Mouse (Mus musculus) urinary bladder, postnatal 0 days (tissue): Measurements from ENCODE around the gene Slc50a1. TPM values are rescaled to one million over a fixed set of nuclear protein-coding genes. Genes with fewer than 3 reads are reported as not detected.

Experiments
- microRNA counts: library from miRNA; unstranded; fragments of <30 nt; microRNA quantifications from one replicate; lab custom pipeline; 2016
- microRNA-seq: library from miRNA; unstranded; fragments of <30 nt; microRNA quantifications from one replicate; pipeline ENCODE4, GENCODE M21; 2016
- polyA plus RNA-seq: library from polyadenylated mRNA; unstranded; fragments of >200 nt; fragmentation: Nextera tagmentation; extraction: Ambion mirVana; gene quantifications from 2 replicates; pipeline ENCODE4 v1.2.1, GENCODE M21; 2015

Slc50a1 gene
- 90.2 and 94.4 TPM in 2 replicates for polyA plus RNA-seq

DNA sequence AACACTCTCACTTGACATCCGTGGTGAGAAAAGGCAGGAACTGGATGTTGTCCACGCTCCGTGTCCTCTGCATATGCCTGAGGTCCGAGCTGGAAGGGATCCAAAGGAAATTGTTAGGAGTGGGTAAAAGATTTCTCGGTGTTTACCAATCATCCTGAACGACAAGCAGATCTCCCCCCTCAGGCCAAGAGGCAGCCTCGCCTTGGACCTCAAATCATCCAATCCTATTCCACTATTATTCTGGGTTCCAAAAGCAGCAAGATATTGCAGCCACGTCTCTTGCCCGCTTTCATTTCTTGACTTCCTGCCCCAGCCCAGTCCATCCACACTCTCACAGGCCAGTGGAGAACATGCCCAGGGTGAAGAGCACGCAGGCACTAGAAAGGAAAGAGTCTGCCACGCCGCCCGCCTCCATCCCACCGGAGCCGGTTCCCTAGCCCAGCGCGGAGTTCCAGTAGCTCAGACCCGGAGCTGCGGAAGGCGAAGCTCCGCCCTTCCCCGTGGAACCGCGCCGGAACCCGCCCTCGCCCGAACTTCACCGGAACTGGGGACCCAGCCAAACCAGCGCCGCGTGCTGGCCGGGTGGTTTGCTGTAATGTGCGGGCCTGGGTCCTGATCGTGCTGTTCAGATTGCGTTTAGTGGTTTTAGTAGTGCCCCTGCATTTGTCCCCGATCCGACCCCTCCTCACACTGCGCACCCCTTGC is at the start of gene Slc50a1:
Gene Slc50a1, minus strand, starts transcription at position 520 of the 705 bp plus-strand sequence.

DNA sequence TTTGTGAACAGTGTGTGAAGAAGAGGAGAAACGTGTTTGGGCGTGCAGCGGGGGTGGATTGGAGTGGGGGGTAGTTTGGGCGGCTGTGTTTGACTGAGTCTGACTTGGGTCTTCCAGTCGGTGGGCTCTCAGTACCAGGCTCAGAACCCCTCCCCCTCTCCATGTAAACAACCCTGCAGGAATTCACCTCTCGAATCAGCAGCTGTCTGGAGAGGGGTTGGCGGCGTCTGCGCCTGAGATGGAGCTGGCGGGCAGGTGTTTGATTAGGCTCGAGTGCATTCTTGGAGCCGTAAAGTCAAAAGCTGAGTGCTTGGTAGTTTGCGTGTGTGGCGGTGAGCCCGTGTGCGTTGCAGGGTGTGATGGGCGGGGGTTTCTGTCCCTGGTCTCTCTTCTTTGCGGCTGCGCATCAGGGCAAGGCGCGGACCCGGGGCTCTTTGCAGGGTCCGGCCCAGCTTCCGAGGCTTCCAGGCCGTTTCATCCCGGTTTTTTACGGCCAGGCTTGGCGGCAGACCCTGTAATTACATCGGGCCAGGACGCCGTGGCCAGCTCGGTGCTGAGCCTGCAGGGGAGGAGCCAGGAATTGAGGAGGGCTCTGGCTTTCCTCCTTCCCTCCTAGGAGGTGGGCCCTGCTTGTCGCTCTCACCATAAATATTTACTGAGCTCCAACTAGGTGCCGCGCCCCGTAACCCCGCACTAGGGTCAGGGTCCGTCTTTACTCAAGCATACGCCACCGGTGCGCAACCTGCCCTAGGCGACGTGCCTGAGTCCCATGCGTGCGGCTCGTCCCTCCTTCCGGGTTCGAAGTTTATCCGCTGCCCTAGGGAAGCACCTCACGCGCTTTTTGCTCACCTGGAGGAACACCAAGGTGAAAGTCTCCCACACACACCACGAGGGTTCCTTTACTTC is 10.5 kb upstream of the Slc50a1 start, which contains the start of gene Efna1:
Gene Efna1, minus strand, starts transcription at position 537 of the 906 bp plus-strand sequence.

DNA sequence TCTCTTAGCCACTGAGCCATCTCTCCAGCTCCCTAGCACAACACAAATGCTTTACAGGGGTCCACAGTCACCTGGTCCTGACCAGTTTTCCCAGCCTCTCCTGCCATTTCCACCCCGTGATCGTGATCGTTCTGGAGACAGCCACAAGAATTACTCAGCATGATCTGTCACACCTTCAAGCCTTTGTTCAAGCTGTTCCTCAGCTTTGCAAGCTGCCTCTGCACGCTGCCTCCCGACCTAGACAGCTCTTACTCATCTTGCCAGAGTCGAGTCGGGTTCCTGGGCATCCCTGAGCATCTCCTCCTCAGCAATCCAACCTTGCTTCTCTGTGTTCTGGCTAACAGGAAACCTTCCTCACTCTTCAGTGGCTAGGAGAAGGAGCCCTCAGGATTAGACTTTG is 11.3 kb downstream of the Slc50a1 start, which contains the start of gene Dpm3:
Gene Dpm3, plus strand, starts transcription at position 283 of the 400 bp plus-strand sequence.

DNA sequence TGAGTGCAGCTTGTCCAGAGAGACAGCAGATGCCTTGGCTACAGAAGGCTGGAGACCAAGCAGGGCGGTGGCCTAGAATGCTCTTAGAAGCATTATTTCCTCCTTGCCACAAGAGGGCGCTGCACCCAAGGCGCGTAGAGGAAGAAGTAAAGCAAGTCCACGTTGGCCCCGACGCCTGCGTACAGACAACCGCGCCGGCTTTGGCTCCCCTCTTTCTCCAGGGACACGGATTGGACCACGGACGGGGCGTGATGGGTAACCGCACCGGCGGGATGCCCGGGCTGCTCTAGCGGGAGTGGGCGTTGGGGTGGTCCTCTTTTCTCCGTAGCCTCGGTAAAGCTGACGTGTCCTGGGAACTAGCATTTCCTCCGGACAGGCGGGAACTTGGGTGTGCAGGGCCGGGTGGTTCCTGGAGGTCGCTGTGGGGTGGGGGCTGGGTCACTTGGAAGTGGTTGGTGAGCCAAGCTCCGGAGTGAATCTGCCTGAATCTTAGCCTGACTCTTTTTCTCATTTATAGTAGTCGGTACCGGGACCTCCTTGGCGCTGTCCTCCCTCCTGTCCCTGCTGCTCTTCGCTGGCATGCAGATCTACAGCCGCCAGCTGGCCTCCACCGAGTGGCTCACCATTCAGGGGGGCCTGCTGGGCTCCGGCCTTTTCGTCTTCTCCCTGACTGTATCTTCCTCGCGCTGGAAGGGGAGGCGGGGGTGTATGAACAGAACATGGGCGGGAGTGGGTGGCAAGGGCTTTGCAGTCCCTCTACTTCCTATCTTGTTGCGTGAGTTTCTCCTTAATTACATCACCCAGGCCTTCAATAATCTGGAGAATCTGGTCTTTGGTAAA is 23.9 kb downstream of the Slc50a1 start, which contains the start of gene Trim46:
Gene Trim46, minus strand, starts transcription at position 49 of the 840 bp plus-strand sequence.

DNA sequence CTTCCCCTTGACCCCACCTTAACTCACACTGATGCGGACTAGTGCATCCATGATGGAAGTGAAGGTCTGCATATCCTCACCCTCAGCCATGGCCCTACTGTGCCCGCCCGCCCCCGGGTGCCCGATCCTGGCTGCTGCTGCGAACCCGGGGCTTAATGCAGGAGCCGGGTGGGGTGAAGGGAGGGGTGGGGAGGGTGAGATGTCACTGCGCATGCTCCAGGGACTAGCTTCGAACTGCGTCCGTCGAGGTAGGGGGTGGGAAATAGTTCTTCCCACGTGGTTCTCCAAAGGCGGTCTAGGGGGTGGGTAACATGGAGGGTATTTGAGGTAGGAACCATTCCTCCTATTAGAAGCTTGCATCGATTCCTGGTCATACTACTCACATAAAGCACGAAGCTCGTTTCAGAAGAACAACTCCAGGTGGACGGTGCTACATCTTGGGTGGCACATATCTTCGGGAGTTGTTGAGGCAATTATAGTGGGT is 24.6 kb downstream of the Slc50a1 start, which contains the start of gene Krtcap2:
Gene Krtcap2, plus strand, starts transcription at position 279 of the 484 bp plus-strand sequence.

DNA sequence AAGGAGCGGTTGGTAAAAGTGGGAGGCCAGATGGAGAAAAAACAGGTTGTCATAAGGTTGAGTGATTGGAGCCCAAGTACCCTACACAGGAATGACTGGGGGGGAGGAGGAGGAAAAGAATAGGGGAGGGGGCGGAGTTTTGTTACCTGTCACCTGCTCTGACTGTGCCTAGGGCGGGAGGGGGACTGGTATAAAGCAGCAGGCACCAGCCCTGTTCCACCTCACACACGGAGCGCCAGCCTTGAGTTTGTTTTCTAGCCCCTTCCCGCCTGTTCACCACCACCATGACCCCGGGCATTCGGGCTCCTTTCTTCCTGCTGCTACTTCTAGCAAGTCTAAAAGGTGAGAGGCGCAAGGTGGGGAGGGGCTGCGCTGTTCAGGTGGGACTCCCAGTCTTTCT is 41.5 kb downstream of the Slc50a1 start, which contains the start of gene Muc1:
Gene Muc1, plus strand, starts transcription at position 222 of the 400 bp plus-strand sequence.

DNA sequence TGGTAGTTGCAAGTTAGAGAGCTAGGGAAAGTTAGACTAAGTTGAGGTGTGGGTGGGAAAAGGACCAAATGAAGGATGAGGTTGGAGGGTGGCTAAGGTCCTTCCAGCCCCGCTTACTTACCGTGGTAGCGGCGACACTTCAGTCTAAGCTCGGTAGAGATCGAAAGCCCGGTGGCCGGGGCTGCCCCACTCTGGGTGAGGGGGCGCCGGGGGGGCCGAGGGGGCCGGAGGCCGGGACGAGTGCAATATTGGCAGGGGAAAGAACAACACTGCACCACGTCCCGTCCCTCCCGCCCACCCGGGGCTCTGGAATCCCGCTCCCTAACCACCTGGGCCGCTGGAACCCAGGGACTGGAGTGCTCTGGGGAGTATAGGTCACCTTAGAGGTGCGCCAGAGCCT is 43.5 kb downstream of the Slc50a1 start, which contains the start of gene Mtx1:
Gene Mtx1, minus strand, starts transcription at position 189 of the 400 bp plus-strand sequence.

MicroRNAs encoded within 50 kb of the gene (microRNA counts, 519-probe panel; counts per million panel counts)
- microRNA mmu-miR-92b (lab: Ali Mortazavi, UCI) = not detected

Small RNA genes lying within 50 kb of the gene (microRNA-seq; reads per million reads assigned to microRNA genes)
- 13.3 reads per million, percentile 22 among the genes with 10 or more reads in this experiment for gene Mir92b

Other genes with a start within 250 kb of the Slc50a1 start
- 11.3 and 11.4 TPM in 2 replicates for gene Rusc1, start 177.3 kb downstream of the Slc50a1 start, polyA plus RNA-seq
- gene Gm43738, start 169.5 kb downstream of the Slc50a1 start, polyA plus RNA-seq = not detected in 2 replicates
- 251 and 535 TPM in 2 replicates for gene Fdps, start 168.6 kb downstream of the Slc50a1 start, polyA plus RNA-seq
- not detected in 2 replicates for gene Pklr, start 134.4 kb downstream of the Slc50a1 start, polyA plus RNA-seq
- gene Hcn3, start 110.4 kb downstream of the Slc50a1 start, polyA plus RNA-seq = 0.35 and 0.59 TPM in 2 replicates
- 10.9 and 11.8 TPM in 2 replicates for gene Clk2, start 105.8 kb downstream of the Slc50a1 start, polyA plus RNA-seq
- gene Scamp3, start 93.1 kb downstream of the Slc50a1 start, polyA plus RNA-seq = 63.2 and 67.5 TPM in 2 replicates
- gene Fam189b, start 87.4 kb downstream of the Slc50a1 start, polyA plus RNA-seq = 16.3 and 16.7 TPM in 2 replicates
- gene Gba, start 67.6 kb downstream of the Slc50a1 start, polyA plus RNA-seq = 35.9 and 40.6 TPM in 2 replicates
- gene Thbs3, start 55.4 kb downstream of the Slc50a1 start, polyA plus RNA-seq = 31.5 and 34.3 TPM in 2 replicates
- 130 and 133 TPM in 2 replicates for gene Mtx1, start 43.5 kb downstream of the Slc50a1 start, polyA plus RNA-seq
- 0.31 and 0.75 TPM in 2 replicates for gene Muc1, start 41.5 kb downstream of the Slc50a1 start, polyA plus RNA-seq
- gene Krtcap2, start 24.6 kb downstream of the Slc50a1 start, polyA plus RNA-seq = 245 and 269 TPM in 2 replicates
- 0.50 and 0.73 TPM in 2 replicates for gene Trim46, start 24.3 kb downstream of the Slc50a1 start, polyA plus RNA-seq
- gene Dpm3, start 11.2 kb downstream of the Slc50a1 start, polyA plus RNA-seq = 107 and 126 TPM in 2 replicates
- gene Efna1, start 10.6 kb upstream of the Slc50a1 start, polyA plus RNA-seq = 19.8 and 20.1 TPM in 2 replicates
- gene Efna3, start 52.4 kb upstream of the Slc50a1 start, polyA plus RNA-seq = 5.3 and 6.5 TPM in 2 replicates
- 4.4 and 5.6 TPM in 2 replicates for gene Efna4, start 67.5 kb upstream of the Slc50a1 start, polyA plus RNA-seq
- gene Adam15, start 79.4 kb upstream of the Slc50a1 start, polyA plus RNA-seq = 60.9 and 72.6 TPM in 2 replicates
- gene Dcst2, start 91.4 kb upstream of the Slc50a1 start, polyA plus RNA-seq = 0.07 and 0.08 TPM in 2 replicates
- 0.17 and 0.26 TPM in 2 replicates for gene Dcst1, start 94.7 kb upstream of the Slc50a1 start, polyA plus RNA-seq
- 4.1 and 4.6 TPM in 2 replicates for gene Zbtb7b, start 124.2 kb upstream of the Slc50a1 start, polyA plus RNA-seq
- not detected in 2 replicates for gene Lenep, start 132.2 kb upstream of the Slc50a1 start, polyA plus RNA-seq
- gene Flad1, start 141.3 kb upstream of the Slc50a1 start, polyA plus RNA-seq = 20.6 and 21.0 TPM in 2 replicates
- gene Cks1b, start 147.8 kb upstream of the Slc50a1 start, polyA plus RNA-seq = 146 and 176 TPM in 2 replicates
- 75.2 and 77.8 TPM in 2 replicates for gene Shc1, start 147.9 kb upstream of the Slc50a1 start, polyA plus RNA-seq
- gene Pygo2, start 159.6 kb upstream of the Slc50a1 start, polyA plus RNA-seq = 17.5 and 21.1 TPM in 2 replicates
- gene Pbxip1, start 166.1 kb upstream of the Slc50a1 start, polyA plus RNA-seq = 171 and 191 TPM in 2 replicates
- gene Pmvk, start 184.0 kb upstream of the Slc50a1 start, polyA plus RNA-seq = 40.4 and 51.5 TPM in 2 replicates
- 3.6 and 6.3 TPM in 2 replicates for gene Kcnn3, start 249.6 kb upstream of the Slc50a1 start, polyA plus RNA-seq